Mouse (Mus musculus) lung, embryonic 14.5 days (tissue): ENCODE measurements around the gene Hivep3. TPM values are rescaled to one million over a fixed set of nuclear protein-coding genes. Genes with fewer than 3 reads are reported as not detected.

Experiments used
- ATAC-seq: fragments of 200-750 bp; cut with Nextera tagmentation; 2 replicates; pipeline ENCODE4 v1.8.0; 2017; ENCODE audit warnings: mild to moderate bottlenecking, moderate TSS enrichment, moderate library complexity; ENCODE audit not compliant: insufficient read depth
- DNase-seq: peaks from one replicate; pipeline ENCODE4 v3.0.0-alpha.2; 2015
- H3K27ac ChIP-seq: fragments of 300-500 bp; sonication (generic); 2 replicates; pipeline ENCODE4 v1.5.1; 2014; ENCODE audit warnings: low read depth, mild to moderate bottlenecking, moderate library complexity
- H3K27me3 ChIP-seq: fragments of 300-500 bp; sonication (generic); 2 replicates; pipeline ENCODE4 v1.6.1; 2014; ENCODE audit warnings: low read length, control low read depth; ENCODE audit not compliant: insufficient read depth
- H3K36me3 ChIP-seq: fragments of 300-500 bp; sonication (generic); 2 replicates; pipeline ENCODE4 v1.6.1; 2014; ENCODE audit warnings: control low read depth; ENCODE audit not compliant: insufficient read depth
- H3K4me1 ChIP-seq: fragments of 300-500 bp; sonication (generic); 2 replicates; pipeline ENCODE4 v1.6.1; 2014; ENCODE audit warnings: antibody characterized with exemption, control low read depth; ENCODE audit not compliant: insufficient read depth
- H3K4me2 ChIP-seq: fragments of 300-500 bp; sonication (generic); 2 replicates; pipeline ENCODE4 v1.6.1; 2014; ENCODE audit warnings: mild to moderate bottlenecking
- H3K4me3 ChIP-seq: fragments of 300-500 bp; sonication (generic); 2 replicates; pipeline ENCODE4 v1.5.1; 2014; ENCODE audit warnings: low read depth, low read length
- H3K9ac ChIP-seq: fragments of 300-500 bp; sonication (generic); 2 replicates; pipeline ENCODE4 v1.6.1; 2014
- H3K9me3 ChIP-seq: fragments of 300-500 bp; sonication (generic); 2 replicates; pipeline ENCODE4 v1.6.1; 2016; ENCODE audit warnings: low read depth, low read length, control low read depth
- CTCF ChIP-seq: IDR thresholded peaks from 2 replicates; pipeline ENCODE4 v1.5.1; 2016; ENCODE audit warnings: antibody characterized with exemption, low read depth
- WGBS: fragments of 180-500 bp; shearing (Covaris S2); extraction: QIAGEN DNeasy Blood & Tissue Kit; methylation state at CpG from one replicate; pipeline ENCODE4 v1.1.7; 2014; 5-methylcytosine and 5-hydroxymethylcytosine counted together
- polyA plus RNA-seq: library from polyadenylated mRNA; unstranded; fragments of >200 nt; fragmentation: Nextera tagmentation; extraction: Ambion mirVana; gene quantifications from 2 replicates; pipeline ENCODE4 v1.2.1, GENCODE M21; 2014

The Hivep3 gene
- polyA plus RNA-seq, 1 experiment from 2014 or later: 22.0 TPM

DNA sequence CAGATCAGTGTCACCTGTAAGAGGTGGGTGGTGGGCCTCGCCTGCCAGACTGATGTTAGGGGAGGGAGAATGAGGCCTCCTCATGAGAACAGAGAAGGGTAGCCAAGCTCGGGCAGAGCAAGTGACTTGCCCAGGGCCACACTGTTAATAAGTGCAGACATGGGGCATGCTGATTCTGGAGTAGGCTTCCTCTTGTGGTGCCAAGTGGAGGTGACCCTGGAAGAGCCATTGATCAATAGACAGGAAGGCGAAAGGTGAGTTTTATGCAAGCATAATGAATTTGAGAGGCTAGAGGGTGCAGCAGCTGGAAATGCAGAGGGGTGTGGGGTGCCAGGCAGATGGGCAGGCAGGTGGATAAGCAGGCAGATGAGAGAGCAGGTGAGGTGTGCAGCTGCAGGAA, 337.8 kb downstream of the Hivep3 start:
- WGBS: 50% methylated on average over 3 of the region's 3 CpGs
- Histone ChIP-seq H3K4me1 (peaks cover 10% of the 10 kb centered on the region), H3K4me2 (no peak overlapping the region), H3K36me3 (no peaks in the 10 kb centered on the region), H3K9me3 (no peaks in the 10 kb centered on the region), H3K27ac (no peak overlapping the region), H3K27me3 (no peaks in the 10 kb centered on the region), H3K9ac (no peak overlapping the region), H3K4me3 (no peak overlapping the region)
- no peak for TF ChIP-seq CTCF
- ATAC-seq: no peak
- no peak for DNase-seq

DNA sequence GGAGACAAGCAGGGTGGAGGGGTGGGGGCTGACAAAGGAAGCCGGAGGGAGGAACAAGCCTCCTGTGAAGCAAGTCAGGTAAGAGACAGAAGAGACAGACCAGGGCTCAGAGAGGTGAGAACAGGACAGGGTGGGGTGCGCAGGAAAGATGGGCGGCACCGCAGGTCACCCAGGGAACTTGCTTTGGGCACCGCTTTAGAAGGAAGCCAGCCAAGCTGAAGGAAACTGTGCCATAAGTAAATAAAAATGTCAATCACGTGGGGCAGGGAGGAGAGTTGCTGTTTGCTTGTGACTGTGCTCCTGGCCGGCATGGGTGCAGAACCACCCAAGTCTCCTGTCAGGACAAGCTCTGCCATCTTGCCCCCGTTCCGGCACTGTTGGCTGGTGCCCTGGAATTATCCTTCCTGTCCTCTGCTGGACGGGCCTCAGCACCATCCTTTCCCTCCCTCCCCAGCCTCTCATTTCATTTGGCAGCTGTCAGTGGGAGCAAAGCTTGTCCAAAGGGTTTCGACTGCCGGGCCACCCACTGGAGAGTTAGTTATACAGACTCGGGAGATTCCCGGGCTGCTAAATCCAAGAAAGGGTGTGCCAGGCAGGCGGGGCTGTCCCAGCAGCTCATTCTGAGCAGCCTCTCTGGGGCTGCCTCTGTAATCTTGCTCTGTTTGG, 338.4 kb downstream of the Hivep3 start:
- no peak for ATAC-seq
- H3K9ac ChIP-seq: no peak overlapping the region
- H3K36me3 ChIP-seq: no peaks in the 10 kb centered on the region
- H3K27ac ChIP-seq: no peak overlapping the region
- H3K4me1 ChIP-seq: peaks cover 10% of the 10 kb centered on the region
- no peak overlapping the region for H3K4me2 ChIP-seq
- no peaks in the 10 kb centered on the region for H3K9me3 ChIP-seq
- no peaks in the 10 kb centered on the region for H3K27me3 ChIP-seq
- no peak for DNase-seq
- WGBS: 47% methylated on average over 15 of the region's 15 CpGs
- H3K4me3 ChIP-seq: no peak overlapping the region
- TF ChIP-seq CTCF: no peak

DNA sequence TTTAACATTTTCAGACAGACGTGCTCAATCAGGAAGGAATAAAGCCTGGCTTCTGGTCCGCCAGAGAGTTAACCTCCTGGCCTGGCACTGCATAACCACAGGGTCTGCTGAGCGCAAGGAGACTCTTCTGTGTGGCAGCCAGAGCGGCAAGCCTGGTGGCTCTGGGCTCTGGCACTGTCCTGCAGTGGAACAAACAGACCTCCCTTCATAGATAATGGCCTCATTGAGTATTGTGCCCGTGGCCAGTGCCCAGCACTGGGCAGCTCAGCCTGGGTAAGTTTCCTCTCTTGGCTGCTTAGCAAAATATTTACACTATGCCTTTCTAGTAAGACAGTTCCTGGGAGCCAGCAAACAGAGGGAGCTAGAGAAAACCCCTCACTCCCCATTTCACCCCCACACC, 340.5 kb downstream of the Hivep3 start:
- 50% methylated on average over 5 of the region's 5 CpGs for WGBS
- no peak overlapping the region for H3K27ac ChIP-seq

DNA sequence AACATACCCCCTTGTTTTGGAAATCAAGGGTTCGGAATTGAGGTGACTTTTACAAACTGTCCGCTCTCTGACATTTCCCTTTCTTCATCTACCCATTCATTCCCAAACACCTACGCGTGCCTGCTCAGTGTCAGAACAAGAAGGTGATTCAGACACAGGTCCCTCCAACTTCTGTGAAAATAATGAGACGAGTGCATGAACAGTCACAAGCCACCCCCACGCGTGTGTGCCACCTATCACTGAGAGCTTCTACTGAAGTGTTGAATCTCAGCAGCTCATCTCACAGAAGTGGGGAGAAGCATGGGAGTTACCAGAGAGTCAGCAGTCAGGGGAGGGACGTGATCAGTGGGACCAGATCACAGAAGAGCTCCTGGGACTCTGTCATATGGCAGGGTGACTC, 343.7 kb downstream of the Hivep3 start:
- no peak for TF ChIP-seq CTCF

More for the DNA sequence above, 340.5 kb downstream of the Hivep3 start:
- Histone ChIP-seq H3K4me2 (no peak overlapping the region), H3K9ac (no peak overlapping the region), H3K9me3 (no peaks in the 10 kb centered on the region), H3K27me3 (no peaks in the 10 kb centered on the region), H3K4me1 (peaks cover 10% of the 10 kb centered on the region), H3K36me3 (no peaks in the 10 kb centered on the region), H3K4me3 (no peak overlapping the region)
- DNase-seq (no peak), ATAC-seq (no peak)
- TF ChIP-seq CTCF: no peak

DNA sequence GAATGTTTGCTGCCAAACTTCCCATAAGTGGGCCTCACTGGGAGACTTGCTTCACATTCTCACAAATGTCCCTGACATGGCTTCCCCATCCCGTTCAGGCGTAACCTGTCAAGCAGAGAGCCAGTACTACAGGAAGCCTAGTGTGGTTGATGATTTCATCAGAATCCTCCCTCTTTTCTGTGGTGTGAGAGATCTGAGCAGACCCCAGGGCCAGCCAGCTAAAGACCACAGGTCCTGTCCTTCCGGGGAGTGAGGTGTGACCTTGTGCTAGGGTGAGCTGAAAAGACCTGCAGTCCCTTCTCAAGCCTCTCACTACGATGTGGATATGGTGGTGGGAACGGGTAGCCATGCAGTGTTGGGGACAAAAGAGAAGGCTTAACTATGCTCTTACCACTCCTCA, 348.9 kb downstream of the Hivep3 start:
- Histone ChIP-seq H3K36me3 (no peaks in the 10 kb centered on the region), H3K9me3 (no peaks in the 10 kb centered on the region), H3K4me2 (no peak overlapping the region), H3K4me1 (no peaks in the 10 kb centered on the region), H3K27ac (no peak overlapping the region), H3K27me3 (no peaks in the 10 kb centered on the region), H3K4me3 (no peak overlapping the region), H3K9ac (no peak overlapping the region)
- 82% methylated on average over 5 of the region's 5 CpGs for WGBS
- TF ChIP-seq CTCF: no peak
- DNase-seq: no peak
- ATAC-seq: no peak

More for the DNA sequence above, 343.7 kb downstream of the Hivep3 start:
- H3K4me1 ChIP-seq: peaks cover 5% of the 10 kb centered on the region
- DNase-seq: no peak
- no peaks in the 10 kb centered on the region for H3K27me3 ChIP-seq
- H3K27ac ChIP-seq: no peak overlapping the region
- H3K9ac ChIP-seq: no peak overlapping the region
- no peaks in the 10 kb centered on the region for H3K36me3 ChIP-seq
- no peak overlapping the region for H3K4me2 ChIP-seq
- no peak overlapping the region for H3K4me3 ChIP-seq
- WGBS: 67% methylated on average over 8 of the region's 8 CpGs
- no peaks in the 10 kb centered on the region for H3K9me3 ChIP-seq
- no peak for ATAC-seq

DNA sequence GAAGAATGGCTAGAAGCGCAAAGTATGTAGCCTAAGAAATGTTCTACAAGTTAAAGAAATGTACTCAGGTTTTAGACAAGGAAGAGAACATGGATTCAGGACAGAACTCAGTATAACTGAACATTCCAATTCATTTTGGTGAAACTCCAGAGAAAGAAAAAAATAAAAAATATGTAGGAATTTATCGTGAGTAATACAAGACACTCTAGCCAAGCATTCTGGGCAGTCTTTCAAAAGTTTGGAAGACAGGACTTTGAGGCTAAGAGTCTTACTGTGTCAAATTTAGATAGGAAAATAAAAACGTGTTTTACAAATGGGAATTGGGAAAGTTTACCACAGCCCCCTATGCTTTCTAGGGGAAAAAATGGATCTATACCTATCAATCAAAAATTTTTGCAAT, 350.1 kb downstream of the Hivep3 start:
- H3K27me3 ChIP-seq: no peaks in the 10 kb centered on the region
- DNase-seq (peak; percentile 85), ATAC-seq (no peak)
- no peaks in the 10 kb centered on the region for H3K4me1 ChIP-seq
- H3K9me3 ChIP-seq: no peaks in the 10 kb centered on the region
- WGBS: 52% methylated on average over 3 of the region's 3 CpGs
- no peak overlapping the region for H3K9ac ChIP-seq
- TF ChIP-seq CTCF: no peak
- H3K4me3 ChIP-seq: no peak overlapping the region
- no peaks in the 10 kb centered on the region for H3K36me3 ChIP-seq
- H3K4me2 ChIP-seq: no peak overlapping the region
- no peak overlapping the region for H3K27ac ChIP-seq

DNA sequence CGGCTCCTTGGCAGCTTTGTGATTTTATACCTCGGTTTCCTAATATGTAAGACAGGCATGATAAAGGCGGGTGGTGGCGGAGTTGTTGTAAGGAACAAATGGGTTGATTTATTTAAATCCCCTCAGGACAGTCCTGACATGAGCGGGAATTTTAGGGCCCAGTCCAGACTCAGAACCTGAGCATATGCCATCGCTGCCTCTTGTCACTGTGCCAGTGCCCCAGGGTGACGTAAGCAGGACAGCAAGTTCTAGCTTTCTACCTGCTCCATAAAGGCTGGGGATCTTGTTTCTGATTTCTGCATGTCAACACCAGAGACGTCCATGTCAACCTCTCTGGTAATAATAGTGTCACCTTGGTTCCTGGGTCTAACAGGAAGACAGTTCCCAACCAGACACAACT, 356.0 kb downstream of the Hivep3 start:
- no peak overlapping the region for H3K27ac ChIP-seq
- DNase-seq (no peak), ATAC-seq (no peak)
- WGBS: 86% methylated on average over 8 of the region's 8 CpGs
- no peak overlapping the region for H3K4me2 ChIP-seq
- H3K36me3 ChIP-seq: no peaks in the 10 kb centered on the region
- H3K9me3 ChIP-seq: no peaks in the 10 kb centered on the region
- no peak overlapping the region for H3K9ac ChIP-seq
- H3K4me1 ChIP-seq: no peaks in the 10 kb centered on the region
- no peak overlapping the region for H3K4me3 ChIP-seq
- TF ChIP-seq CTCF: no peak
- no peaks in the 10 kb centered on the region for H3K27me3 ChIP-seq
